Mouse (Mus musculus) heart, postnatal 0 days (tissue): Measurements from ENCODE around the gene Mras.

Experiments used
- CTCF ChIP-seq: IDR thresholded peaks from 2 replicates; pipeline ENCODE4 v1.5.1; 2016; ENCODE audit warnings: antibody characterized with exemption, control low read depth, low read depth
- EP300 ChIP-seq: IDR thresholded peaks from 2 replicates; pipeline ENCODE4 v1.6.1; 2016; ENCODE audit warnings: antibody characterized with exemption, low read depth

GRCm38 (mm10) chr9:99355971-99356370, 81.2 kb downstream of the Mras start:
- TF ChIP-seq EP300 (no peak), CTCF (no peak)
